Comparison of ENCODE assay signal across 8 mouse cellular contexts in the genomic region with DNA sequence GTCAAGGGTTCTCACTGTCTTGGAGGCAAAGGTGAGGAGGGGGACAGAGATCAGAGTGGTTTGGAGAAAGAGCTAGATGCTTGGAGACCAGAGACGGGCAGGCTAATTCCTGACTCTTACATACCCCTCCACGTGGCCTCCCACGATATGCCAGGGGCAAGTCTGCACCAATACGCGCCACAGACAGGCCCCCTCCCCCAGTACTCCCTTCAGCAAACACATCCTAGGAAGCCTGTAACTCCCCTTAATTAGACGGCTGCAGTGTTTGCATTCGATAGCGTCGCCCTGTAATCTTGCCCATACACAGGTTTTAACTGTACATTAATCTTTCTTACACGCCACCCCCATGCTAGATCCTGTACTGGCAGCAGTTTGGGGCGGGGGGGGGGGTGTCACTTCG. TPM values are rescaled to one million over a fixed set of nuclear protein-coding genes. Genes with fewer than 3 reads are reported as not detected.
DNase-seq lines count a peak whose midpoint lies in the region; ATAC-seq lines count a peak whose summit lies in the region.

No protein-coding gene starts in this region.

- 4% methylated on average over 12 of the region's 12 CpGs for WGBS in lung, embryonic 15.5 days
- WGBS in forebrain, embryonic 10.5 days: 12% methylated on average over 12 of the region's 12 CpGs
- 7% methylated on average over 12 of the region's 12 CpGs for WGBS in hindbrain, embryonic 15.5 days
- 3% methylated on average over 12 of the region's 12 CpGs for WGBS in neural tube, embryonic 14.5 days

- H3K9ac ChIP-seq in lung, embryonic 15.5 days: no peak overlapping the region
- no peak overlapping the region for H3K9ac ChIP-seq in hindbrain, embryonic 15.5 days
- H3K9ac ChIP-seq in neural tube, embryonic 14.5 days (replicated peaks; ENCODE audit: low read depth, low read length): 0 out of 2 replicates have a peak overlapping the region, but pooled peaks have one; percentile 11

- peaks cover 28% of the 10 kb centered on the region; the same call in 1 of the 2 replicates for H3K27me3 ChIP-seq in lung, embryonic 15.5 days
- peaks cover 33% of the 10 kb centered on the region for H3K27me3 ChIP-seq in forebrain, embryonic 10.5 days (ENCODE audit: poor library complexity, severe bottlenecking)
- no peaks in the 10 kb centered on the region for H3K27me3 ChIP-seq in hindbrain, embryonic 15.5 days
- H3K27me3 ChIP-seq in neural tube, embryonic 14.5 days (ENCODE audit: control insufficient read depth, insufficient read depth, low read length): no peaks in the 10 kb centered on the region

- peaks cover 17% of the 10 kb centered on the region for H3K4me1 ChIP-seq in lung, embryonic 15.5 days
- H3K4me1 ChIP-seq in forebrain, embryonic 10.5 days: peaks cover 33% of the 10 kb centered on the region
- peaks cover 26% of the 10 kb centered on the region for H3K4me1 ChIP-seq in hindbrain, embryonic 15.5 days (replicated peaks)
- H3K4me1 ChIP-seq in neural tube, embryonic 14.5 days (ENCODE audit: control insufficient read depth, insufficient read depth, low read length): peaks cover 21% of the 10 kb centered on the region

- no peaks in the 10 kb centered on the region for H3K9me3 ChIP-seq in lung, embryonic 15.5 days
- H3K9me3 ChIP-seq in forebrain, embryonic 10.5 days: no peaks in the 10 kb centered on the region
- H3K9me3 ChIP-seq in hindbrain, embryonic 15.5 days: no peaks in the 10 kb centered on the region
- H3K9me3 ChIP-seq in neural tube, embryonic 14.5 days (ENCODE audit: control insufficient read depth, low read length): no peaks in the 10 kb centered on the region

- H3K36me3 ChIP-seq in lung, embryonic 15.5 days: no peaks in the 10 kb centered on the region
- H3K36me3 ChIP-seq in forebrain, embryonic 10.5 days (replicated peaks): no peaks in the 10 kb centered on the region
- H3K36me3 ChIP-seq in hindbrain, embryonic 15.5 days: no peaks in the 10 kb centered on the region
- no peaks in the 10 kb centered on the region for H3K36me3 ChIP-seq in neural tube, embryonic 14.5 days (ENCODE audit: control insufficient read depth, insufficient read depth, low read length)

- no peak for DNase-seq in lung, postnatal 36 days
- DNase-seq in forebrain, embryonic 10.5 days (ENCODE audit: extremely low spot score, low spot score): no peak
- DNase-seq in spleen, adult 18-20 months: no peak
- DNase-seq in urinary bladder, postnatal 14 days (ENCODE audit: low spot score): no peak
- no peak for DNase-seq in gastrocnemius, postnatal 14 days

- no peak overlapping the region for H3K4me3 ChIP-seq in lung, embryonic 15.5 days
- peak overlapping the region; percentile 28 for H3K4me3 ChIP-seq in forebrain, embryonic 10.5 days
- no peak overlapping the region for H3K4me3 ChIP-seq in hindbrain, embryonic 15.5 days
- H3K4me3 ChIP-seq in neural tube, embryonic 14.5 days (ENCODE audit: low read depth, low read length): no peak overlapping the region

- intact Hi-C loops in gastrocnemius, postnatal 14 days (cut with DNase I; ENCODE audit: low total_unique reads): no loop called here

- no peak overlapping the region for H3K27ac ChIP-seq in lung, embryonic 15.5 days
- H3K27ac ChIP-seq in forebrain, embryonic 10.5 days: peak overlapping the region; percentile 66
- 0 out of 2 replicates have a peak overlapping the region, but pooled peaks have one; percentile 38 for H3K27ac ChIP-seq in hindbrain, embryonic 15.5 days (replicated peaks)
- peak overlapping the region; percentile 80 for H3K27ac ChIP-seq in neural tube, embryonic 14.5 days (ENCODE audit: low read depth, low read length)

- no peak for ATAC-seq in lung, embryonic 15.5 days (ENCODE audit: borderline replicate concordance, extremely low read depth, low FRiP score, low TSS enrichment)
- ATAC-seq in hindbrain, embryonic 15.5 days (ENCODE audit: low FRiP score, low read depth): 0 out of 2 replicates have a peak, but pooled peaks have one; percentile 43
- ATAC-seq in neural tube, embryonic 14.5 days (ENCODE audit: low read depth): 0 out of 2 replicates have a peak, but pooled peaks have one; percentile 36

- peak overlapping the region; percentile 31; the same call in 1 of the 2 replicates for H3K4me2 ChIP-seq in lung, embryonic 15.5 days
- peak overlapping the region; percentile 32; the same call in 1 of the 2 replicates for H3K4me2 ChIP-seq in hindbrain, embryonic 15.5 days
- peak overlapping the region; percentile 27 for H3K4me2 ChIP-seq in neural tube, embryonic 14.5 days (ENCODE audit: low read depth, low read length)

RNA-seq across cellular contexts. Expression of a gene that starts 14.5 kb away (rescaled TPM):
- 4.4 TPM in 2 replicates for polyA plus RNA-seq in lung, embryonic 15.5 days (2015; fragmentation: Nextera tagmentation; extraction: Ambion mirVana)
- 4.3 and 5.7 TPM in 2 replicates for polyA plus RNA-seq in forebrain, embryonic 10.5 days (2016; fragmentation: Nextera tagmentation; extraction: Ambion mirVana)
- 11.0 and 15.2 TPM in 2 replicates for polyA plus RNA-seq in hindbrain, embryonic 15.5 days (2015; fragmentation: Nextera tagmentation; extraction: Ambion mirVana)
- 9.7 and 16.9 TPM in 2 replicates for polyA plus RNA-seq in neural tube, embryonic 14.5 days (2014; fragmentation: Nextera tagmentation; extraction: Ambion mirVana)
- under 1 TPM; 0.13 to 0.66 TPM for total RNA-seq in gastrocnemius, postnatal 14 days (2021)
